Mouse (Mus musculus): Measurements from ENCODE around the gene Aldob.

GRCm38 (mm10) chr4:49558181-49558580 lies 8.8 kb upstream of the Aldob start:
- no peak for TF ChIP-seq CTCF (IDR thresholded peaks at IDR 0.05; ENCODE audit: low read depth)
- no peak for TF ChIP-seq EP300 (optimal IDR thresholded peaks at IDR 0.05)

Measured in stomach, postnatal 0 days (tissue).